Comparison of ENCODE assay signal across 9 mouse cellular contexts in the genomic region with DNA sequence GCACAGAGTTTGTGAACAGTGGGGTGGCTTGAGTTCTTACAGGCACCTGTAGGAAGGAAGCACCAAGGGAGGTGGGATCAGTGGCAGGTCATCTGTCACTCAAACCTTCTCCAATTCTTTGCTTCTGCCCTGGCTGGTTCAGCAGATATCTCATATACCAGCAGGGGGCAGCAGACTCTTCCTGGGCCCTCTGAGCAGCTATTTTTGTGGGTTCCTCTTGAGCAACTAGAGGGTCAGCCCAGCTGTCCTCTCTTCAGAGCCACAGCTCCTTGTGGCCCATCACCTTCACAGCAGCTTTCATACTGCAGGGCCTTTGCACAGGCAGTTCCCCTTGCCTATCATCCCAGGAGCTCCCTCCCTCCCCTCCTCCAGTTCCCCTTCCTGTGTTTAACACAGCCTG. TPM values are rescaled to one million over a fixed set of nuclear protein-coding genes. Genes with fewer than 3 reads are reported as not detected.
DNase-seq lines count a peak whose midpoint lies in the region; ATAC-seq lines count a peak whose summit lies in the region.
"Had no signal": no experiment of that assay in that cellular context is flagged by ENCODE, and none has a peak within 500 bp of the region (broad histone marks: within the 10 kb centered on the region; RNA-seq: fewer than 3 reads in every experiment).

No protein-coding gene starts in this region.

- no peaks in the 10 kb centered on the region for H3K27me3 ChIP-seq in neural tube, embryonic 11.5 days (ENCODE audit: control insufficient read depth, insufficient read depth, low read length)
- H3K27me3 ChIP-seq: embryonic facial prominence, embryonic 13.5 days had no signal

- intact Hi-C loops in heart, postnatal 10 days (cut with DNase I): loop anchor here (1.0 to 10.0 kb wide), 2 partner anchors 33 to 123 kb away; no protein-coding TSS in a partner anchor
- intact Hi-C loops in left cerebral cortex, postnatal 14 days (cut with DNase I): loop anchor here (1.0 kb wide), 1 partner anchor 33 kb away; no protein-coding TSS in a partner anchor

- no peaks in the 10 kb centered on the region for H3K9me3 ChIP-seq in neural tube, embryonic 11.5 days (ENCODE audit: control insufficient read depth, low read length)
- H3K9me3 ChIP-seq: embryonic facial prominence, embryonic 13.5 days had no signal

- DNase-seq in kidney, adult 9 months: peak; percentile 78
- DNase-seq in kidney, adult 11 months: no peak
- peak; percentile 7 for DNase-seq in MEL-GATA-1-ER (ENCODE audit: extremely low read depth, low read depth)
- peak; percentile 65 to 72 for DNase-seq in cerebellum, postnatal 36 days
- peak; percentile 71 to 85 for DNase-seq in heart, postnatal 10 days
- DNase-seq in left cerebral cortex, postnatal 14 days (ENCODE audit: low spot score in 2 of 2): peak; percentile 67 to 75
- DNase-seq in neural tube, embryonic 11.5 days (ENCODE audit: low spot score): peak; percentile 51
- DNase-seq in thymus, postnatal 14 days: peak; percentile 73

- H3K4me2 ChIP-seq in neural tube, embryonic 11.5 days (ENCODE audit: low read depth): no peak overlapping the region
- H3K4me2 ChIP-seq: embryonic facial prominence, embryonic 13.5 days had no signal

- H3K9ac ChIP-seq in neural tube, embryonic 11.5 days (ENCODE audit: low read length): no peak overlapping the region
- H3K9ac ChIP-seq: embryonic facial prominence, embryonic 13.5 days had no signal

- no peak overlapping the region for H3K4me3 ChIP-seq in neural tube, embryonic 11.5 days (ENCODE audit: low read depth, low read length)
- H3K4me3 ChIP-seq: embryonic facial prominence, embryonic 13.5 days had no signal

- ATAC-seq in neural tube, embryonic 11.5 days (ENCODE audit: insufficient read depth, low FRiP score, low TSS enrichment): no peak

- peaks cover 15% of the 10 kb centered on the region for H3K36me3 ChIP-seq in neural tube, embryonic 11.5 days (ENCODE audit: control insufficient read depth, insufficient read depth, low read length)

- H3K27ac ChIP-seq in neural tube, embryonic 11.5 days (ENCODE audit: low read depth, low read length): no peak overlapping the region
- H3K27ac ChIP-seq: embryonic facial prominence, embryonic 13.5 days had no signal

- no peaks in the 10 kb centered on the region for H3K4me1 ChIP-seq in neural tube, embryonic 11.5 days (ENCODE audit: control insufficient read depth, insufficient read depth, low read length)

RNA-seq across cellular contexts. Expression of a gene that starts 21.2 kb away (rescaled TPM):
- not detected for total RNA-seq in heart, postnatal 10 days (2021)
- under 1 TPM; 0.36 to 0.53 TPM for total RNA-seq in left cerebral cortex, postnatal 14 days (2021)
- polyA plus RNA-seq in neural tube, embryonic 11.5 days (2014; fragmentation: Nextera tagmentation; extraction: Ambion mirVana): 0.15 TPM in 1 of 2 replicates, not detected in the other

RNA-seq across cellular contexts. Expression of a gene that starts 27.6 kb away (rescaled TPM):
- total RNA-seq in heart, postnatal 10 days (2021): not detected
- total RNA-seq in left cerebral cortex, postnatal 14 days (2021): not detected
- polyA plus RNA-seq in neural tube, embryonic 11.5 days (2014; fragmentation: Nextera tagmentation; extraction: Ambion mirVana): not detected in 2 replicates
- polyA plus RNA-seq: embryonic facial prominence, embryonic 13.5 days had no signal

RNA-seq across cellular contexts. Expression of a gene that starts 29.7 kb away (rescaled TPM):
- 10 to 100 TPM; 37.7 to 40.4 TPM for total RNA-seq in heart, postnatal 10 days (2021)
- 10 to 100 TPM; 59.8 to 61.6 TPM for total RNA-seq in left cerebral cortex, postnatal 14 days (2021)
- polyA plus RNA-seq in neural tube, embryonic 11.5 days (2014; fragmentation: Nextera tagmentation; extraction: Ambion mirVana): 37.8 and 39.5 TPM in 2 replicates

RNA-seq across cellular contexts. Expression of a gene that starts 29.7 kb away (rescaled TPM):
- total RNA-seq in heart, postnatal 10 days (2021): 10 to 100 TPM; 11.2 to 15.6 TPM
- 1 to 10 TPM; 8.7 to 10.0 TPM for total RNA-seq in left cerebral cortex, postnatal 14 days (2021)
- polyA plus RNA-seq in neural tube, embryonic 11.5 days (2014; fragmentation: Nextera tagmentation; extraction: Ambion mirVana): 31.1 and 33.9 TPM in 2 replicates

RNA-seq across cellular contexts. Expression of a gene that starts 45.6 kb away (rescaled TPM):
- not detected for total RNA-seq in heart, postnatal 10 days (2021)
- total RNA-seq in left cerebral cortex, postnatal 14 days (2021): not detected
- not detected in 2 replicates for polyA plus RNA-seq in neural tube, embryonic 11.5 days (2014; fragmentation: Nextera tagmentation; extraction: Ambion mirVana)
- polyA plus RNA-seq: embryonic facial prominence, embryonic 13.5 days had no signal
